Mouse (Mus musculus): ENCODE results near the gene Zfp462. TPM values are rescaled to one million over a fixed set of nuclear protein-coding genes. Genes with fewer than 3 reads are reported as not detected.

The Zfp462 gene
- polyA plus RNA-seq, 1 experiment from 2014 or later, result 9.0 TPM

DNA sequence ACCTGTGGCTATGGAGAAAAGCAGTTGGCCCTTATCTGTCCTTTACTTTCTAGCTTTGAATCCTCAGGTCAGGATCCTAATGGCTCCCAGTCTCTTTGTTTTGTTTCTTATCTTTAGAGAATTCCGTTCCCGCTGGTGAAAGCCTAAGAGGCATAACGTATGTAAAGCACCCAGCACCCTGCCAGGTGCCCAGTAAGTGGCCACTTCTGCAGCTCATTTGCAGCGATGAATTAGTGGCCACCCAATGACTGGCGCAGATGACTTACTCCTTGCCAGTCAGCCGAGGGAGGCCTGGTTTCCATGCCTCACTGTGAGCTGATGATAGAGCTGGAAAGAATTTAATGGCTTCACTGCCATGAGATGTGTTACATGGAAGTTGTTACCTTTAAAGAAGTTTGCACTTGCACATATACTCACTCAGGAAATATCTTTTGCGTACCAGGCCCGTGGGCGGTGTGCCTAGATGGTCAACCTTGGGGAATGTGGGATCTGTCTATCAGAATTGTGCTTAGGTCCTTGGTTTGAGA, 20.4 kb downstream of the Zfp462 start:
- no peak for ATAC-seq
- H3K27me3 ChIP-seq (replicated peaks; ENCODE audit: control insufficient read depth, insufficient read depth, low read length), result no peaks in the 10 kb centered on the region
- H3K36me3 ChIP-seq (ENCODE audit: control insufficient read depth, insufficient read depth, low read length), result no peaks in the 10 kb centered on the region
- no peak overlapping the region for H3K27ac ChIP-seq (ENCODE audit: low read depth, low read length)
- H3K9ac ChIP-seq (ENCODE audit: low read depth, low read length), result no peak overlapping the region
- no peaks in the 10 kb centered on the region for H3K9me3 ChIP-seq (ENCODE audit: control insufficient read depth, low read length)
- peaks cover 22% of the 10 kb centered on the region for H3K4me1 ChIP-seq (ENCODE audit: control insufficient read depth, insufficient read depth, low read depth, low read length)
- H3K4me2 ChIP-seq (ENCODE audit: low read length), result no peak overlapping the region
- 71% methylated on average over 9 of the region's 9 CpGs for WGBS
- no peak overlapping the region for H3K4me3 ChIP-seq (ENCODE audit: low read length)

DNA sequence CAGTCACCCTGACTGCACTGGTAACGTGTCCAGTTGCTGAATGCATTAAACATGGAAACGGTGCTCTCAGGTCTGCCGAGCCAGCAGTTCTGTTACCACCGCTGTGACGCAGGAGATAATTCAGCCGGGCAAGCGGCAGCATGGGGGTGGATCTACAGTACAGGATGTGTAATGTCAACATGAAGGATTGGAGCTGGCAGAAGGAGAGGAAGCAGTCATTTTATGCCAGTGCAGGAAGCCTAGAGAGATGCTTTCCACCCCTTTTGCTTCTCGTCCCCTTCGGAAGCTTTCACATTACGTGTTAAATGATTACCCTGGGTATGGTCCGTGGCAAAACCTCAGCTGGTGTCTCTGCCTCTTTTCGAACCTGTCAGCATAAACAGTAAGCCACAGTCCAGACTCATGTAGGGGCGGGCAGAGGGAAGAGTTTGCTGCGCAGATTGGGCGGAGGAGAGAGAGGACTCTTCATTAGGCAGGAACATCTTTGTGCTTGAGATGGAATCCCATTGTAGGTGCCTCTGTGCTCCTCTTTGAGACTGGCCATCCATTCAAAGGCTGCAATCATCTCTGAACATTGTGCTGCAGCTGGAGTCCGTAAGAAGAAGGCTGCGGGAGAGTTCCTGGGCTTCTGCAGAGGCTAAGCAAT, 21.4 kb downstream of the Zfp462 start:
- H3K27ac ChIP-seq (ENCODE audit: low read depth, low read length), result peak overlapping the region; percentile 45; the same call in 1 of the 2 replicates
- no peaks in the 10 kb centered on the region for H3K9me3 ChIP-seq (ENCODE audit: control insufficient read depth, low read length)
- ATAC-seq, result peak; percentile 64
- peaks cover 22% of the 10 kb centered on the region for H3K4me1 ChIP-seq (ENCODE audit: control insufficient read depth, insufficient read depth, low read depth, low read length)
- 36% methylated on average over 17 of the region's 17 CpGs for WGBS
- no peaks in the 10 kb centered on the region for H3K36me3 ChIP-seq (ENCODE audit: control insufficient read depth, insufficient read depth, low read length)
- peak overlapping the region; percentile 5 for H3K4me3 ChIP-seq (ENCODE audit: low read length)
- peak overlapping the region; percentile 34 for H3K4me2 ChIP-seq (ENCODE audit: low read length)
- no peaks in the 10 kb centered on the region for H3K27me3 ChIP-seq (replicated peaks; ENCODE audit: control insufficient read depth, insufficient read depth, low read length)
- peak overlapping the region; percentile 15; the same call in 1 of the 2 replicates for H3K9ac ChIP-seq (ENCODE audit: low read depth, low read length)

DNA sequence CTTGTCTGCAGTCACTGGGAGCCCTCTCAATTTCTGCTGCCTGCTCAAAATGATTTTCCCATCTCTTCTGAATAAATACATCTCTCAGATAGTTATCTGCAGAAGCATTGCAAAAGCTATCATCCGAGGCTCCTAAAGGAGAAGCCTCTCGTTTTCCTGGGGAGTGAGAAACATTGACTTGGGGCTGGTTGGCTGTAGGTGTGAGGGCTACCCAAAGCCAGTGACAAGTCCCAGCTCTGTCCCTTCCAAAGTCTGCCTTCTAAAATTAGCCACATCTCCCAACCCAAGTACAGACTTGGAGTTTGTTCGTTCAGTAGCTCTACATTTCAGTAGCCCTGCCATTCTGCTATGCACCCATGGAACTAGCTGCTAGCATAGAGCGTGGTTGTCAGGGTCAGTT, 22.3 kb downstream of the Zfp462 start:
- H3K9me3 ChIP-seq (ENCODE audit: control insufficient read depth, low read length), result no peaks in the 10 kb centered on the region
- H3K27me3 ChIP-seq (replicated peaks; ENCODE audit: control insufficient read depth, insufficient read depth, low read length), result no peaks in the 10 kb centered on the region
- peaks cover 22% of the 10 kb centered on the region for H3K4me1 ChIP-seq (ENCODE audit: control insufficient read depth, insufficient read depth, low read depth, low read length)
- H3K36me3 ChIP-seq (ENCODE audit: control insufficient read depth, insufficient read depth, low read length), result no peaks in the 10 kb centered on the region
- H3K4me2 ChIP-seq (ENCODE audit: low read length), result no peak overlapping the region
- no peak overlapping the region for H3K9ac ChIP-seq (ENCODE audit: low read depth, low read length)
- WGBS, result 84% methylated on average over 4 of the region's 4 CpGs
- H3K4me3 ChIP-seq (ENCODE audit: low read length), result no peak overlapping the region
- no peak overlapping the region for H3K27ac ChIP-seq (ENCODE audit: low read depth, low read length)
- no peak for ATAC-seq

DNA sequence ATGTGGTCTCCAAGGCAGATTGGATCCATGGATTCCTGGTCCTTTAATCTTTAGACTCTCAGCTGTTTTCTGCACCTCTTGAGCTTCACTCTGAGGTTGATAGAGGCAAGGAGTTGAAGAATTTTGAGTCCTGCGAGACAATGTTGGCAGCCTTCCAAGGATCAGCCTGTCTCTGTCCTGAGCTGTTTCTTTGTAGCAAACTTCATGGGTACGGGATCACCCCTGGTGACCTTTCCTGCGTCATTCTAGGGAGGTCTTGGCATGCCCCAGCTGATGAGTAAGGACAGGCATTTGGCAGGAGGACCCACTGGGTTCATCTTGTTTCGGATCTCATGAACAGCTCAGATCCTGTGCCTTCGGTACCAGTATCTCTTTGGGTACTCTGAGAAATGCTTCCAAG, 22.9 kb downstream of the Zfp462 start:
- H3K4me1 ChIP-seq (ENCODE audit: control insufficient read depth, insufficient read depth, low read depth, low read length), result peaks cover 22% of the 10 kb centered on the region
- no peak for ATAC-seq

DNA sequence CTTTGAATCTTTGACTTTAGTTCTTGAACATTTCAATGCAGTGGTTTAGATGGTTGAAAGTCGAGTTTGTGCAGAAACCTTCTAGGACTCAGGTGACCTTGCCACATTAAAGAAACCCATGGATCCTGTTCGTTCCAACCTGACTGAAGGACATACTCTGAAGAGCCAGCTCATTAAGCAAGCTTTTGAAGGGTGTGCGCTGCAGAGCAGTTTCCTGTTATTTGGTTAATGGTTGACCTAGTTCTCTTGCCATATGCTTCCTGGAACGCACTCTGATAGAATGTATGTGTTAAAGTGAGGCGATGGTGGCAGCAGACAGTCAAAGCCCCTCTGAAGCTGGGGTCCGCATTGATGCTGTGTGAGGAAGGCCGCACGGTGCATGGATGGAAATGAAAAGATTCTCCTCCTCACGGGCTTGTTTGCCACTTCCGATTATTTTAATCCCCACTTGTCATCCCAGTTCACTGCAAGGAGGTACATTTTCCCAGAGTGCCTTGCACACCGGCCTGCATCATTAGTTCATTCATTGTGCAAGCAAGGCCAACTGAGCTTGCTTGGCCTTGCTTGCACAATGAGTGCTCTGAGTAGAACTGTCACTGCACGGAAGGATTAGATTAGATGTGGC, 24.9 kb downstream of the Zfp462 start:
- Histone ChIP-seq H3K36me3 (ENCODE audit: control insufficient read depth, insufficient read depth, low read length) (no peaks in the 10 kb centered on the region), H3K9ac (ENCODE audit: low read depth, low read length) (no peak overlapping the region), H3K27ac (ENCODE audit: low read depth, low read length) (no peak overlapping the region), H3K4me1 (ENCODE audit: control insufficient read depth, insufficient read depth, low read depth, low read length) (peaks cover 25% of the 10 kb centered on the region), H3K4me2 (ENCODE audit: low read length) (no peak overlapping the region), H3K9me3 (ENCODE audit: control insufficient read depth, low read length) (no peaks in the 10 kb centered on the region), H3K4me3 (ENCODE audit: low read length) (no peak overlapping the region), H3K27me3 (replicated peaks; ENCODE audit: control insufficient read depth, insufficient read depth, low read length) (no peaks in the 10 kb centered on the region)
- WGBS, result 89% methylated on average over 12 of the region's 12 CpGs
- no peak for ATAC-seq

More for the DNA sequence above, 22.9 kb downstream of the Zfp462 start:
- Histone ChIP-seq H3K9me3 (ENCODE audit: control insufficient read depth, low read length) (no peaks in the 10 kb centered on the region), H3K9ac (ENCODE audit: low read depth, low read length) (no peak overlapping the region), H3K27me3 (replicated peaks; ENCODE audit: control insufficient read depth, insufficient read depth, low read length) (no peaks in the 10 kb centered on the region), H3K36me3 (ENCODE audit: control insufficient read depth, insufficient read depth, low read length) (no peaks in the 10 kb centered on the region), H3K27ac (ENCODE audit: low read depth, low read length) (no peak overlapping the region), H3K4me3 (ENCODE audit: low read length) (no peak overlapping the region), H3K4me2 (ENCODE audit: low read length) (no peak overlapping the region)
- 64% methylated on average over 5 of the region's 5 CpGs for WGBS

DNA sequence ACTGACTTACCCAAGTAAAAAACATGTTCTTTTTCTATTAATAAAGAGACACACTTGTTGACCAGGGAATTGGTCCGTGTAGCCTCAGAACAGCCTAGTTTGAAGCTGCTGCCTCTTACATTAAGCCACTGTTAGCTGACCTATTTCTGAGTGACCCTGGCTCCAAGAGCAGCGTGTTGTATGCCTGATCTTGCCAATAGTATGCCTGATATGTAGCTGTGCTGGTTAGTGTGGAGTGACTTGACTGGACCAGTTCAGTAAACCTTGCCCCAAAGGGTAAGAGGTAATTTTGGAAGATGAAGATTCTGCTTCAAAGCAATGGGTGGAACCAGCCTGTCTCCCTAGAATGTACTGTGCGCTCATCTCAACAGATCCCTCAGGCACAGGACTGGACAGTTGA, 26.5 kb downstream of the Zfp462 start:
- H3K4me1 ChIP-seq (ENCODE audit: control insufficient read depth, insufficient read depth, low read depth, low read length), result peaks cover 12% of the 10 kb centered on the region
- H3K4me3 ChIP-seq (ENCODE audit: low read length), result no peak overlapping the region
- H3K27me3 ChIP-seq (replicated peaks; ENCODE audit: control insufficient read depth, insufficient read depth, low read length), result no peaks in the 10 kb centered on the region
- no peak overlapping the region for H3K9ac ChIP-seq (ENCODE audit: low read depth, low read length)
- no peak overlapping the region for H3K27ac ChIP-seq (ENCODE audit: low read depth, low read length)
- no peaks in the 10 kb centered on the region for H3K36me3 ChIP-seq (ENCODE audit: control insufficient read depth, insufficient read depth, low read length)
- 89% methylated on average over 3 of the region's 3 CpGs for WGBS
- ATAC-seq, result no peak
- no peak overlapping the region for H3K4me2 ChIP-seq (ENCODE audit: low read length)
- no peaks in the 10 kb centered on the region for H3K9me3 ChIP-seq (ENCODE audit: control insufficient read depth, low read length)

DNA sequence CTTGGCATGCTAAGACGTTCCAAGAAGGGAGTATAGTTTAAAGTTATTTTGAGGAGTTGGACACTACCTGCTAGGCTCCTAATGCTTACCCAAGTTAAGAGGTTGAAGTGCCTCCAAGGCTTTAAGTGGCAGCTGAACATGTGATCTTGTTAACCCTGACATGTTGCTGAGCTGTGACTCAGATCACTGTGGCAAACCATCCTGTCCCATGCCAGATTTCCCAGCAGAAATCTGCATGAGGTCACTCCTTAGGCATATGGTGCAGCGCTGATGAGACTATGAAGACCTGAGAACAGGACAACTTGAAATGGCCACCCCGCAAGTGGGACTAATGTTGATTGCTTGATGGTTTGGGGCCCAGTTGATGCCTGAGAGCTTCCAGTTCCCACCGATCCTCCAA, 27.2 kb downstream of the Zfp462 start:
- Histone ChIP-seq H3K9ac (ENCODE audit: low read depth, low read length) (no peak overlapping the region), H3K9me3 (ENCODE audit: control insufficient read depth, low read length) (no peaks in the 10 kb centered on the region), H3K27me3 (replicated peaks; ENCODE audit: control insufficient read depth, insufficient read depth, low read length) (no peaks in the 10 kb centered on the region), H3K27ac (ENCODE audit: low read depth, low read length) (no peak overlapping the region), H3K4me2 (ENCODE audit: low read length) (no peak overlapping the region), H3K36me3 (ENCODE audit: control insufficient read depth, insufficient read depth, low read length) (no peaks in the 10 kb centered on the region), H3K4me1 (ENCODE audit: control insufficient read depth, insufficient read depth, low read depth, low read length) (peaks cover 7% of the 10 kb centered on the region), H3K4me3 (ENCODE audit: low read length) (no peak overlapping the region)
- no peak for ATAC-seq
- 95% methylated on average over 4 of the region's 4 CpGs for WGBS

DNA sequence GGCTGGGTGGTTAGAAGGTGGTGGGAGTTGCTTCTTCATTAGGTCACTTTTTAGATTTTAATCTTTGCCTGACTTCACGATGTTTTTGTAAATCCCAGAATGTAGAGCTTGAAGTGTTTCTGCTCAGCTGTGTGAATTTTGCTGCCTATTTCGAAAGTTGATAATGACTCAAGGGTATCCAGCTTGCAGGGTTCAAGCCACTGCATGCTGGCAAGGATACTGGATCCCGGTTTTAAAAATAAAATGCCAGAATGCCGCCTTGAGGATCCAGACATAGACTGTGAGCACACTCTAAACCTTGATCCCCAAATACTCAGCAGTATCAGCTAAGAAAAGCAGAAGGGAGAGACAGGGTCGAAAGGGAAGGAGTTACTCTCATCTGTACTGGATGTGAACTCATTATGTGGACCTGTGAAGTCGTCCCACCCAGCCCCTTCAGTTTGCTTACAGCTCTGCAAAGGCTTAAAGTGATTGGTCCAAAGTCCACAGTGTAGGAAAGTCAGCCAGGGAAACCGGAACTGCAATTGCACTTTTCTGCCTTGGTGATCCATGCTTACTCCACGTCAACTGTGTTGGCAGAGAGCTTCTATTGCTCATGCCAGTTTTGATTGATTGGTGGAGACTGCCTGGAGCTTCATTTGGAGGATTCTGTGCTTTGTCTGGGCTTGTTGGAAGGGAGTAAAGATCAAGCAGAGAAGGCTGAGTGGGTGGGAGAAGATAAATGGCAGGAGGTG, 28.1 kb downstream of the Zfp462 start:
- no peaks in the 10 kb centered on the region for H3K36me3 ChIP-seq (ENCODE audit: control insufficient read depth, insufficient read depth, low read length)
- no peaks in the 10 kb centered on the region for H3K9me3 ChIP-seq (ENCODE audit: control insufficient read depth, low read length)
- WGBS, result 70% methylated on average over 8 of the region's 8 CpGs
- H3K27ac ChIP-seq (ENCODE audit: low read depth, low read length), result no peak overlapping the region
- no peak overlapping the region for H3K4me3 ChIP-seq (ENCODE audit: low read length)
- no peak overlapping the region for H3K9ac ChIP-seq (ENCODE audit: low read depth, low read length)
- no peak overlapping the region for H3K4me2 ChIP-seq (ENCODE audit: low read length)
- ATAC-seq, result no peak
- H3K27me3 ChIP-seq (replicated peaks; ENCODE audit: control insufficient read depth, insufficient read depth, low read length), result no peaks in the 10 kb centered on the region
- H3K4me1 ChIP-seq (ENCODE audit: control insufficient read depth, insufficient read depth, low read depth, low read length), result peaks cover 9% of the 10 kb centered on the region
